Mouse (Mus musculus): ENCODE data around the gene Colgalt1. TPM values are rescaled to one million over a fixed set of nuclear protein-coding genes. Genes with fewer than 3 reads are reported as not detected.

The Colgalt1 gene
- total RNA-seq, 2 experiments from 2014 or later: 48.5 to 52.2 TPM

- intact Hi-C loops (cut with DNase I): loop anchor here (5.0 kb wide), 1 partner anchor 49 kb away; no protein-coding TSS in a partner anchor
Observed at GRCm38 (mm10) chr8:71613418-71613817, 2.6 kb downstream of the Colgalt1 start.

GRCm38 (mm10) chr8:71619786-71620185, 9.0 kb downstream of the Colgalt1 start:
- intact Hi-C loops (cut with DNase I): no loop called here
- no peak for DNase-seq (ENCODE audit: low spot score in 2 of 2)

More at GRCm38 (mm10) chr8:71613418-71613817, 2.6 kb downstream of the Colgalt1 start:
- no peak for DNase-seq (ENCODE audit: low spot score in 2 of 2)

GRCm38 (mm10) chr8:71625088-71625487, 14.3 kb downstream of the Colgalt1 start:
- intact Hi-C loops (cut with DNase I): no loop called here
- no peak for DNase-seq (ENCODE audit: low spot score in 2 of 2)

- DNase-seq (ENCODE audit: low spot score in 2 of 2): no peak
Observed at GRCm38 (mm10) chr8:71626753-71627152, 16.0 kb downstream of the Colgalt1 start.

GRCm38 (mm10) chr8:71627265-71628099, 16.7 kb downstream of the Colgalt1 start:
- intact Hi-C loops (cut with DNase I): no loop called here
- no peak for DNase-seq (ENCODE audit: low spot score in 2 of 2)

More at GRCm38 (mm10) chr8:71626753-71627152, 16.0 kb downstream of the Colgalt1 start:
- intact Hi-C loops (cut with DNase I): no loop called here

GRCm38 (mm10) chr8:71628396-71629095, 17.7 kb downstream of the Colgalt1 start:
- intact Hi-C loops (cut with DNase I): no loop called here
- DNase-seq (ENCODE audit: low spot score in 2 of 2): no peak

- DNase-seq (ENCODE audit: low spot score in 2 of 2): peak; percentile 90 to 92
- intact Hi-C loops (cut with DNase I): no loop called here
Observed at GRCm38 (mm10) chr8:71629096-71629697, 18.4 kb downstream of the Colgalt1 start.

- intact Hi-C loops (cut with DNase I): no loop called here
- DNase-seq (ENCODE audit: low spot score in 2 of 2): no peak
Observed at GRCm38 (mm10) chr8:71629781-71630212, 19.0 kb downstream of the Colgalt1 start.

- DNase-seq (ENCODE audit: low spot score in 2 of 2): no peak
- intact Hi-C loops (cut with DNase I): no loop called here
Observed at GRCm38 (mm10) chr8:71630761-71631160, 20.0 kb downstream of the Colgalt1 start.

- intact Hi-C loops (cut with DNase I): no loop called here
- no peak for DNase-seq (ENCODE audit: low spot score in 2 of 2)
Observed at GRCm38 (mm10) chr8:71631897-71632296, 21.1 kb downstream of the Colgalt1 start.

GRCm38 (mm10) chr8:71633164-71633563, 22.4 kb downstream of the Colgalt1 start:
- DNase-seq (ENCODE audit: low spot score in 2 of 2): no peak

GRCm38 (mm10) chr8:71633981-71634667, 23.3 kb downstream of the Colgalt1 start:
- intact Hi-C loops (cut with DNase I): no loop called here
- DNase-seq (ENCODE audit: low spot score in 2 of 2): no peak

More at GRCm38 (mm10) chr8:71633164-71633563, 22.4 kb downstream of the Colgalt1 start:
- intact Hi-C loops (cut with DNase I): no loop called here

- DNase-seq (ENCODE audit: low spot score in 2 of 2): no peak
- intact Hi-C loops (cut with DNase I): no loop called here
Observed at GRCm38 (mm10) chr8:71637149-71638095, 26.6 kb downstream of the Colgalt1 start.

GRCm38 (mm10) chr8:71638321-71638720, 27.5 kb downstream of the Colgalt1 start:
- DNase-seq (ENCODE audit: low spot score in 2 of 2): no peak
- intact Hi-C loops (cut with DNase I): no loop called here

GRCm38 (mm10) chr8:71639318-71639717, 28.5 kb downstream of the Colgalt1 start:
- DNase-seq (ENCODE audit: low spot score in 2 of 2): no peak

GRCm38 (mm10) chr8:71645510-71645909, 34.7 kb downstream of the Colgalt1 start:
- no peak for DNase-seq (ENCODE audit: low spot score in 2 of 2)
- intact Hi-C loops (cut with DNase I): no loop called here

More at GRCm38 (mm10) chr8:71639318-71639717, 28.5 kb downstream of the Colgalt1 start:
- intact Hi-C loops (cut with DNase I): no loop called here

GRCm38 (mm10) chr8:71654600-71654999, 43.8 kb downstream of the Colgalt1 start:
- no peak for DNase-seq (ENCODE audit: low spot score in 2 of 2)

GRCm38 (mm10) chr8:71657816-71658215, 47.0 kb downstream of the Colgalt1 start:
- intact Hi-C loops (cut with DNase I): no loop called here
- DNase-seq (ENCODE audit: low spot score in 2 of 2): no peak

More at GRCm38 (mm10) chr8:71654600-71654999, 43.8 kb downstream of the Colgalt1 start:
- intact Hi-C loops (cut with DNase I): no loop called here
